Mouse (Mus musculus): ENCODE data around the gene Dlec1. TPM values are rescaled to one million over a fixed set of nuclear protein-coding genes. Genes with fewer than 3 reads are reported as not detected.

Gene Dlec1
- polyA plus RNA-seq, 1 experiment from 2014 or later = 0.87 TPM

GRCm38 (mm10) chr9:119122596-119123369 lies 20.5 kb downstream of the Dlec1 start:
- no peak for DNase-seq (ENCODE audit: low spot score)
- Histone ChIP-seq H3K36me3 (no peaks in the 10 kb centered on the region), H3K27ac (no peak overlapping the region), H3K9me3 (no peaks in the 10 kb centered on the region), H3K4me1 (peaks cover 14% of the 10 kb centered on the region; the same call in 1 of the 2 replicates), H3K27me3 (ENCODE audit: insufficient read depth, poor library complexity, severe bottlenecking) (0 out of 2 replicates have a peak, but pooled peaks cover 6% of the 10 kb centered on the region), H3K4me3 (no peak overlapping the region)
- WGBS = 78% methylated on average over 18 of the region's 18 CpGs

- no peak for DNase-seq (ENCODE audit: low spot score)
- 75% methylated on average over 12 of the region's 12 CpGs for WGBS
- no peaks in the 10 kb centered on the region for H3K36me3 ChIP-seq
- H3K27me3 ChIP-seq (ENCODE audit: insufficient read depth, poor library complexity, severe bottlenecking) = peaks cover 22% of the 10 kb centered on the region; the same call in 1 of the 2 replicates
- no peaks in the 10 kb centered on the region for H3K9me3 ChIP-seq
- H3K4me3 ChIP-seq = no peak overlapping the region
- H3K27ac ChIP-seq = no peak overlapping the region
- peaks cover 14% of the 10 kb centered on the region for H3K4me1 ChIP-seq
Observed at GRCm38 (mm10) chr9:119128436-119129181, 26.3 kb downstream of the Dlec1 start.

DNA sequence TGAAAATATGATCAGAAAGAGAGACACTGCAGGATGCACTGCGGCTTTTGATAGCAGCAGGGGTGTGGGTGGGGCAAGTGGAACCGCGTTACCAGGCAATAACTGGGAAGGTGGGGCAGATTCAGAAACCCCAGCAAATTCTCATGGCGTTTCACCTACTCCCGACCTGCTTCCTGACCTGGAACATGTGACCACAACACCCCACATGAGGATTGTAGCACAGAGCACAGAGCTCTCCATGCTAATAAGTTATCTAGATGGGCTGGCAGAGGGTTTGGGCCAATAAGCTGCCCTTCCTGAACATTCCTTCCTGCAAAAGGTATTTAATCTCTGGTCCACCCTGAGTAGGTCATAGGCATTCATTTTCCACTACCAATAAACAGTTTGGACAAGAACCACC lies 28.4 kb downstream of the Dlec1 start:
- DNase-seq (ENCODE audit: low spot score) = no peak
- WGBS = 59% methylated on average over 5 of the region's 5 CpGs
- H3K27me3 ChIP-seq (ENCODE audit: insufficient read depth, poor library complexity, severe bottlenecking) = peaks cover 22% of the 10 kb centered on the region; the same call in 1 of the 2 replicates

GRCm38 (mm10) chr9:119138836-119139235 lies 36.6 kb downstream of the Dlec1 start:
- WGBS = 75% methylated on average over 2 of the region's 2 CpGs
- H3K4me1 ChIP-seq = peaks cover 19% of the 10 kb centered on the region
- DNase-seq (ENCODE audit: low spot score) = no peak
- no peak overlapping the region for H3K27ac ChIP-seq
- no peaks in the 10 kb centered on the region for H3K36me3 ChIP-seq
- H3K9me3 ChIP-seq = no peaks in the 10 kb centered on the region
- H3K4me3 ChIP-seq = no peak overlapping the region
- peaks cover 15% of the 10 kb centered on the region for H3K27me3 ChIP-seq (ENCODE audit: insufficient read depth, poor library complexity, severe bottlenecking)

More for the DNA sequence above, 28.4 kb downstream of the Dlec1 start:
- Histone ChIP-seq H3K4me1 (peaks cover 14% of the 10 kb centered on the region), H3K36me3 (no peaks in the 10 kb centered on the region), H3K27ac (no peak overlapping the region), H3K9me3 (no peaks in the 10 kb centered on the region), H3K4me3 (no peak overlapping the region)

DNA sequence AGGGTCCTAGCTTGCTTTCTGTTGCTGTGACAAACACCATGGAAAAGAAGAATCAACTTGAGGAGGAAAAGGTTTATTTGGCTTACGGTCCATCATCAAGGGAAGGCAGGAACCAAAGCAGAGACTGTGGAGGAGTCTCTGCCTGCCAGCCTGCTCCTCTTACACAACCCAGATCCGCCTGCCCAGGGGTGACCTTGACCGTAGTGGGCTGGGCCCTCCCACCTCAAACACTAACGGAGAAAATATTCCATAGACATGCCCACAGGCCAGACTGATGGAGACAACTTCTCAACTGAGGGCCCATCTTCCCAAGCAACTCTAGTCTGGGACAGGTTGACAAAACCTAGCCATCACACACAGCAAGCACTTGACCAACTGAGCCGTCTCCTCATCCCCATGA lies 39.8 kb downstream of the Dlec1 start:
- peaks cover 16% of the 10 kb centered on the region for H3K27me3 ChIP-seq (ENCODE audit: insufficient read depth, poor library complexity, severe bottlenecking)
- peaks cover 19% of the 10 kb centered on the region for H3K4me1 ChIP-seq
- no peak overlapping the region for H3K27ac ChIP-seq
- no peak for DNase-seq (ENCODE audit: low spot score)
- WGBS = 69% methylated on average over 5 of the region's 5 CpGs
- H3K9me3 ChIP-seq = no peaks in the 10 kb centered on the region
- no peaks in the 10 kb centered on the region for H3K36me3 ChIP-seq
- H3K4me3 ChIP-seq = no peak overlapping the region

- WGBS = 70% methylated on average over 9 of the region's 9 CpGs
Observed at GRCm38 (mm10) chr9:119143372-119143771, 41.1 kb downstream of the Dlec1 start.

DNA sequence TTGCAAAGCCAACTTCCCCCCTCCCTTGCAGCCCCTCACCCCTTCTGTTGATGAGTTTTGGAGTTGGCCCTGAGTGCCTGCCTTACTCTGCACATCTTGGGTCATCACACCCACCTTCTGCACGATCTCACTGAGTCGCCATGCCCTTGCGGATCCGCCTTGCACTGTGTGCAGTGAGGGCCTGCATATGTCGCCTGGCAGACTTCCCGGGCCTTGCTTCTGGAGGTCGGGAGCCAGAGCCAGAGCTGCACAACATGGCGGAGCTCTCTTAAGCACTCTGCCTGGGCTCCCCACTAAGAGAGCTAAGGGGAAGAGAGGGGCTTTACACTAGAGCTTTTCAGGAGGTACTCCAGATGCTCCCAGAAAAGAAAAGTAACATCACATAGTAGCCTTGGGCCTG lies 42.4 kb downstream of the Dlec1 start:
- Histone ChIP-seq H3K27me3 (ENCODE audit: insufficient read depth, poor library complexity, severe bottlenecking) (peaks cover 12% of the 10 kb centered on the region; the same call in 1 of the 2 replicates), H3K4me1 (peaks cover 7% of the 10 kb centered on the region), H3K36me3 (no peaks in the 10 kb centered on the region), H3K27ac (no peak overlapping the region), H3K4me3 (no peak overlapping the region), H3K9me3 (no peaks in the 10 kb centered on the region)
- whole genome bisulfite sequencing = 88% methylated on average over 8 of the region's 8 CpGs
- DNase-seq (ENCODE audit: low spot score) = no peak

More at GRCm38 (mm10) chr9:119143372-119143771, 41.1 kb downstream of the Dlec1 start:
- H3K27ac ChIP-seq = no peak overlapping the region
- H3K9me3 ChIP-seq = no peaks in the 10 kb centered on the region
- H3K36me3 ChIP-seq = no peaks in the 10 kb centered on the region
- H3K4me3 ChIP-seq = no peak overlapping the region
- H3K4me1 ChIP-seq = peaks cover 10% of the 10 kb centered on the region
- no peak for DNase-seq (ENCODE audit: low spot score)
- peaks cover 18% of the 10 kb centered on the region for H3K27me3 ChIP-seq (ENCODE audit: insufficient read depth, poor library complexity, severe bottlenecking)

DNA sequence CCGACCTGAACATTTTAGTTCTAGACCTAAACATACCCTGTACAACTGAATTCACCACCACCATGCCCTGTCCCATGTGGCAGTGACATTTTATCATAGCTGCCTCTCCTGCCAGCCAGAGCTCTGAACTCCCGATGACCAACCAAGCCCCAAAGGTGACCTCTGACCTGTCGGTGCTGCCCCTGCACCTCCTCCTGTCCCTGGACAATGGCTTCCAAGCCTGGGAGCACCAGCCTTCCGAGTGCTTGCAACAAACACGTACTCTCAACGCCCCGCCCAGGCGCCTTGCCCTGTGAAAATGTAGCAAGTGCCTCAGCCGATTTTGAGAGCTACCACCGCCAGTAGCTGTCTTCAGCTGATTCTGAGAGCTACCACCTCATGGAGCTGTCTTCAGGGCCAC lies 42.9 kb downstream of the Dlec1 start:
- no peaks in the 10 kb centered on the region for H3K36me3 ChIP-seq
- no peaks in the 10 kb centered on the region for H3K9me3 ChIP-seq
- H3K27me3 ChIP-seq (ENCODE audit: insufficient read depth, poor library complexity, severe bottlenecking) = peaks cover 13% of the 10 kb centered on the region; the same call in 1 of the 2 replicates
- H3K4me3 ChIP-seq = no peak overlapping the region
- WGBS = 63% methylated on average over 10 of the region's 10 CpGs
- no peak overlapping the region for H3K27ac ChIP-seq
- H3K4me1 ChIP-seq = 0 out of 2 replicates have a peak, but pooled peaks cover 4% of the 10 kb centered on the region
- no peak for DNase-seq (ENCODE audit: low spot score)

- no peaks in the 10 kb centered on the region for H3K36me3 ChIP-seq
- 69% methylated on average over 6 of the region's 6 CpGs for WGBS
- no peaks in the 10 kb centered on the region for H3K9me3 ChIP-seq
- no peak overlapping the region for H3K4me3 ChIP-seq
- no peak for DNase-seq (ENCODE audit: low spot score)
- peaks cover 18% of the 10 kb centered on the region; the same call in 1 of the 2 replicates for H3K27me3 ChIP-seq (ENCODE audit: insufficient read depth, poor library complexity, severe bottlenecking)
- H3K4me1 ChIP-seq = 0 out of 2 replicates have a peak, but pooled peaks cover 4% of the 10 kb centered on the region
- H3K27ac ChIP-seq = no peak overlapping the region
Observed at GRCm38 (mm10) chr9:119145638-119146037, 43.4 kb downstream of the Dlec1 start.

DNA sequence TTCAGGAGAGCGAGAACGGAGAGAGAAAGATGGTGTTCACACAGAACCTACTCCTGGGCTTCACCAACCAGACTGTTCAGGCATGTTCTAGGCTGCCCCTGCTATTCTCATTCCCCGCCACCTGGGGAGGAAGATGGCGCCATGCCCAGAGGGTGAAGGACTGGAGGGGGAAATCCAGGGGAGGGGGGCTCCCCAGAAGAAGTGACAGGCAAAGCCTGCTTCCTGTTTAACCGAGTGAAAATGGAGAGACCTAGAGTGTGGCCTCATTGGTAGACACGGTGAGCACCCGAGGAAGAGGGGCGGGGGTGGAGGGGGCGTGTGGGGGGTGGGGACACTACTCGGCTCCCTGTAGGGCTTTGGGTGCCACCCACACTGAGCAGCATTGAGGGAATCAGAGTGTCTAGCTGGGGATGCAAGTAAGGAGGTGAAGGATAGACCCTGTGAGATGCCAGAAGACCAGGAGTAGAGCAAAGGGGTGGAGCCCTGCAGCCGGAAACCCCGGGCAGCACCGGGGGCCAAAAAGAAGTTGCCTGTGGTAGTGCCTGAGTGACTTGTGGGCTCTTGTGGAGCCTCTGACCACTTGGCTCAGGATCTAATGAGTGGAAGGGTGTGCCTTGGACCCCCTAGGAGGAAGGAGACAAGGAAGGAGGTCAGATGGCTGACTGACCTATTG lies 44.0 kb downstream of the Dlec1 start:
- Histone ChIP-seq H3K9me3 (no peaks in the 10 kb centered on the region), H3K4me1 (0 out of 2 replicates have a peak, but pooled peaks cover 4% of the 10 kb centered on the region), H3K27me3 (ENCODE audit: insufficient read depth, poor library complexity, severe bottlenecking) (peaks cover 18% of the 10 kb centered on the region; the same call in 1 of the 2 replicates), H3K4me3 (no peak overlapping the region), H3K36me3 (no peaks in the 10 kb centered on the region), H3K27ac (no peak overlapping the region)
- no peak for DNase-seq (ENCODE audit: low spot score)
- 69% methylated on average over 13 of the region's 13 CpGs for WGBS

DNA sequence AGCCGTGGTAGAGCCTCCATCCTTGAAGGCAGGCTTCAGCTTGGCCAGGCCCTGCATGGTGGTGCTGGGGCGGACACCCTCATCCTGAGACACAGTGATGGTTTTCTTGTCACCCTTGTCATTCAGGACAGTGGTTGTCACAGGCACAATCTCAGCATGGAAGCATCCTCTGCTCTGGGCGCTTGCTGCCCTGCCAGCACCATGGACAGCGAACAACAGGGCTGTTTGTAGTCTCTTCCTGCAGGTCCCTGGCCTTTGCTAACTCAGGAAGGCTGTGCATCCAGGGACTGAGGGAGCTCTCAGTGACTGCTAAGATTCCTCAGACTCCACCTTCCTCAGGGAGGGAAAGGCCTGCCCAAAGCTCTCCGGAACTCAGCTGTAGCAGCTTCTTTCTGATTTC lies 47.3 kb downstream of the Dlec1 start:
- Histone ChIP-seq H3K27ac (no peak overlapping the region), H3K36me3 (no peaks in the 10 kb centered on the region), H3K4me3 (no peak overlapping the region), H3K4me1 (0 out of 2 replicates have a peak, but pooled peaks cover 4% of the 10 kb centered on the region), H3K9me3 (no peaks in the 10 kb centered on the region), H3K27me3 (ENCODE audit: insufficient read depth, poor library complexity, severe bottlenecking) (peaks cover 24% of the 10 kb centered on the region; the same call in 1 of the 2 replicates)
- 23% methylated on average over 5 of the region's 5 CpGs for WGBS
- peak; percentile 88 for DNase-seq (ENCODE audit: low spot score)

DNA sequence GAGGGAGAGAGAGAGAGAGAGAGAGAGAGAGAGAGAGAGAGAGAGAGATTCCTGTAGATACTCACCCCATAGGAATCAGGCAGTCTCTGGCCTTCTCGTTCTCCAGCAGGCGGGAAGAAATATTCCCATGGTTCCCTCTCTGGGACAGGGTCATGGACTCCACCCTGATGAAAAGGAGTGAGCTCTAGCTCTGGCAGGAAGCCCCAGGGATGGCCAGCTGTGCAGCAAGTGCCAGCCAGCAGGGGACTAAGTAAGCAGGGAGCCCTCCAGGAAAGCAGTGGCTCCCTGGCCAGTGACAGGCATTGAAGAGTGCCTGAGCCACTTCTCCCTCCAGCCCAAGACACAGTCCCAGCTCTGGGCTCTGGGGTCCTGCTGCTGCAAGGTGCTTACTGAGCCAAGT lies 49.5 kb downstream of the Dlec1 start:
- Histone ChIP-seq H3K36me3 (no peaks in the 10 kb centered on the region), H3K4me3 (no peak overlapping the region), H3K9me3 (no peaks in the 10 kb centered on the region), H3K27me3 (ENCODE audit: insufficient read depth, poor library complexity, severe bottlenecking) (peaks cover 39% of the 10 kb centered on the region), H3K4me1 (peaks cover 8% of the 10 kb centered on the region; the same call in 1 of the 2 replicates), H3K27ac (no peak overlapping the region)
- WGBS = 64% methylated on average over 2 of the region's 2 CpGs
- DNase-seq (ENCODE audit: low spot score) = no peak
